Mouse (Mus musculus) ES-Bruce4 (cell line): Measurements from ENCODE around the gene Trank1. TPM values are rescaled to one million over a fixed set of nuclear protein-coding genes. Genes with fewer than 3 reads are reported as not detected.
A peak's percentile ranks its signal among the peaks of the same experiment; 100 is the strongest.

Experiments used
- H3K27ac ChIP-seq: 2 replicates; pipeline ENCODE4 v1.5.1; 2012; ENCODE audit warnings: low read length, inconsistent platforms; ENCODE audit not compliant: insufficient read depth
- H3K27me3 ChIP-seq: 2 replicates; pipeline ENCODE4 v1.6.1; 2012; ENCODE audit warnings: mild to moderate bottlenecking, low read length, inconsistent platforms; ENCODE audit not compliant: control insufficient read depth, poor library complexity, insufficient read depth, severe bottlenecking
- H3K36me3 ChIP-seq: 2 replicates; pipeline ENCODE4 v1.6.1; 2012; ENCODE audit warnings: inconsistent platforms, mild to moderate bottlenecking, low read length, moderate library complexity; ENCODE audit not compliant: control insufficient read depth, poor library complexity, insufficient read depth, severe bottlenecking
- H3K4me1 ChIP-seq: one replicate; pipeline ENCODE4 v1.8.1; 2011; ENCODE audit warnings: low read length; ENCODE audit not compliant: control insufficient read depth, insufficient read depth
- H3K4me3 ChIP-seq: 2 replicates; pipeline ENCODE4 v1.5.1; 2011; ENCODE audit warnings: low read depth, mild to moderate bottlenecking, low read length
- H3K9ac ChIP-seq: 2 replicates; pipeline ENCODE4 v1.6.1; 2012; ENCODE audit warnings: low read depth, mild to moderate bottlenecking, inconsistent platforms; ENCODE audit not compliant: poor library complexity, severe bottlenecking
- H3K9me3 ChIP-seq: replicated peaks from 2 replicates; pipeline ENCODE4 v1.6.1; 2012; ENCODE audit warnings: mild to moderate bottlenecking, low read length, inconsistent platforms; ENCODE audit not compliant: control insufficient read depth, poor library complexity, insufficient read depth, severe bottlenecking
- CTCF ChIP-seq: IDR thresholded peaks from one replicate; pipeline ENCODE4 v1.8.1; 2011; ENCODE audit warnings: low read depth, low read length
- EP300 ChIP-seq: IDR thresholded peaks from 2 replicates; pipeline ENCODE4 v1.6.1; 2011; ENCODE audit warnings: low read depth, low read length; ENCODE audit not compliant: insufficient read depth
- POLR2A ChIP-seq: IDR thresholded peaks from one replicate; pipeline ENCODE4 v1.8.1; 2011; ENCODE audit warnings: low read length; ENCODE audit not compliant: insufficient read depth
- polyA plus RNA-seq: library from polyadenylated mRNA; stranded (reverse); fragments of >200 nt; gene quantifications from 2 replicates; pipeline ENCODE4 v1.2.4, GENCODE M21; 2011; ENCODE audit warnings: low read depth; ENCODE audit not compliant: missing spikeins, insufficient read depth, insufficient read length

The Trank1 gene
- polyA plus RNA-seq, 1 experiment = 0.90 TPM

- Histone ChIP-seq H3K9ac (peak overlapping the region; percentile 78), H3K36me3 (peaks cover 23% of the 10 kb centered on the region), H3K27me3 (no peaks in the 10 kb centered on the region), H3K4me1 (no peaks in the 10 kb centered on the region), H3K9me3 (peaks cover 9% of the 10 kb centered on the region), H3K4me3 (peak overlapping the region; percentile 83), H3K27ac (peak overlapping the region; percentile 71; the same call in 1 of the 2 replicates)
- no peak for TF ChIP-seq CTCF
- no peak for TF ChIP-seq EP300
- no peak for TF ChIP-seq POLR2A
Observed at GRCm38 (mm10) chr9:111272356-111272755, 39.2 kb upstream of the Trank1 start.

GRCm38 (mm10) chr9:111272996-111273785 lies 38.3 kb upstream of the Trank1 start:
- peak overlapping the region; percentile 78 for H3K9ac ChIP-seq
- H3K4me1 ChIP-seq = no peaks in the 10 kb centered on the region
- peaks cover 9% of the 10 kb centered on the region for H3K9me3 ChIP-seq
- H3K36me3 ChIP-seq = peaks cover 17% of the 10 kb centered on the region
- no peak overlapping the region for H3K27ac ChIP-seq
- H3K4me3 ChIP-seq = 0 out of 2 replicates have a peak overlapping the region, but pooled peaks have one; percentile 13
- TF ChIP-seq EP300 (no peak), CTCF (no peak), POLR2A (no peak)
- H3K27me3 ChIP-seq = no peaks in the 10 kb centered on the region

GRCm38 (mm10) chr9:111273958-111274357 lies 37.6 kb upstream of the Trank1 start:
- H3K9me3 ChIP-seq = peaks cover 9% of the 10 kb centered on the region
- H3K4me1 ChIP-seq = no peaks in the 10 kb centered on the region
- no peaks in the 10 kb centered on the region for H3K27me3 ChIP-seq
- no peak overlapping the region for H3K9ac ChIP-seq
- no peak overlapping the region for H3K27ac ChIP-seq
- H3K36me3 ChIP-seq = peaks cover 17% of the 10 kb centered on the region
- no peak overlapping the region for H3K4me3 ChIP-seq
- TF ChIP-seq EP300 (no peak), CTCF (no peak), POLR2A (no peak)

GRCm38 (mm10) chr9:111275156-111275555 lies 36.4 kb upstream of the Trank1 start:
- no peak overlapping the region for H3K9ac ChIP-seq
- no peaks in the 10 kb centered on the region for H3K27me3 ChIP-seq
- no peak overlapping the region for H3K27ac ChIP-seq
- TF ChIP-seq POLR2A (no peak), EP300 (no peak), CTCF (no peak)
- H3K4me3 ChIP-seq = no peak overlapping the region
- no peaks in the 10 kb centered on the region for H3K4me1 ChIP-seq
- peaks cover 9% of the 10 kb centered on the region for H3K9me3 ChIP-seq
- H3K36me3 ChIP-seq = peaks cover 17% of the 10 kb centered on the region

GRCm38 (mm10) chr9:111285061-111285460 lies 26.5 kb upstream of the Trank1 start:
- no peak overlapping the region for H3K9ac ChIP-seq
- H3K4me3 ChIP-seq = no peak overlapping the region
- H3K27ac ChIP-seq = no peak overlapping the region
- H3K36me3 ChIP-seq = no peaks in the 10 kb centered on the region
- TF ChIP-seq POLR2A = no peak
- no peaks in the 10 kb centered on the region for H3K27me3 ChIP-seq
- no peaks in the 10 kb centered on the region for H3K9me3 ChIP-seq
- H3K4me1 ChIP-seq = peaks cover 2% of the 10 kb centered on the region

GRCm38 (mm10) chr9:111285676-111286075 lies 25.9 kb upstream of the Trank1 start:
- Histone ChIP-seq H3K4me3 (no peak overlapping the region), H3K4me1 (peaks cover 2% of the 10 kb centered on the region), H3K27me3 (no peaks in the 10 kb centered on the region), H3K36me3 (no peaks in the 10 kb centered on the region), H3K9ac (no peak overlapping the region), H3K27ac (no peak overlapping the region), H3K9me3 (no peaks in the 10 kb centered on the region)
- no peak for TF ChIP-seq EP300
- TF ChIP-seq POLR2A = no peak
- TF ChIP-seq CTCF = no peak
